Mouse (Mus musculus): ENCODE measurements at regions not wholly inside any gene's neighbourhood (a gene's known extent, or its start where the extent isn't known, plus 50 kb on each side); places are given as distances from the start of the nearest gene placed in this dataset.

GRCm38 (mm10) chr2:51840808-51841207, 94.2 kb downstream of the Rbm43 start:
- Histone ChIP-seq H3K27me3 (ENCODE audit: control insufficient read depth, insufficient read depth, low read depth, low read length) (no peaks in the 10 kb centered on the region), H3K4me3 (ENCODE audit: low read depth, low read length) (no peak overlapping the region), H3K4me2 (ENCODE audit: low read depth, low read length) (no peak overlapping the region), H3K27ac (ENCODE audit: low read length) (no peak overlapping the region), H3K4me1 (ENCODE audit: control insufficient read depth, low read depth, low read length) (no peaks in the 10 kb centered on the region), H3K9ac (ENCODE audit: low read depth, low read length) (no peak overlapping the region), H3K36me3 (ENCODE audit: control insufficient read depth, insufficient read depth) (no peaks in the 10 kb centered on the region), H3K9me3 (replicated peaks; ENCODE audit: control insufficient read depth, low read length) (no peaks in the 10 kb centered on the region)
- ATAC-seq (ENCODE audit: low read depth), result no peak
- WGBS (ENCODE audit: insufficient replicate concordance), result 60% methylated on average over 3 of the region's 3 CpGs

GRCm38 (mm10) chr2:51844831-51845230, 90.1 kb downstream of the Rbm43 start:
- Histone ChIP-seq H3K27ac (ENCODE audit: low read length) (no peak overlapping the region), H3K4me2 (ENCODE audit: low read depth, low read length) (no peak overlapping the region), H3K4me3 (ENCODE audit: low read depth, low read length) (no peak overlapping the region), H3K27me3 (ENCODE audit: control insufficient read depth, insufficient read depth, low read depth, low read length) (no peaks in the 10 kb centered on the region), H3K4me1 (ENCODE audit: control insufficient read depth, low read depth, low read length) (no peaks in the 10 kb centered on the region), H3K9ac (ENCODE audit: low read depth, low read length) (no peak overlapping the region), H3K9me3 (replicated peaks; ENCODE audit: control insufficient read depth, low read length) (no peaks in the 10 kb centered on the region), H3K36me3 (ENCODE audit: control insufficient read depth, insufficient read depth) (no peaks in the 10 kb centered on the region)
- WGBS (ENCODE audit: insufficient replicate concordance), result 56% methylated on average over 8 of the region's 8 CpGs
- ATAC-seq (ENCODE audit: low read depth), result no peak

GRCm38 (mm10) chr2:51847556-51847955, 87.4 kb downstream of the Rbm43 start:
- WGBS (ENCODE audit: insufficient replicate concordance), result 55% methylated on average over 4 of the region's 4 CpGs
- no peak for ATAC-seq (ENCODE audit: low read depth)
- H3K9ac ChIP-seq (ENCODE audit: low read depth, low read length), result no peak overlapping the region
- no peak overlapping the region for H3K4me3 ChIP-seq (ENCODE audit: low read depth, low read length)
- no peaks in the 10 kb centered on the region for H3K36me3 ChIP-seq (ENCODE audit: control insufficient read depth, insufficient read depth)
- H3K4me2 ChIP-seq (ENCODE audit: low read depth, low read length), result no peak overlapping the region
- H3K4me1 ChIP-seq (ENCODE audit: control insufficient read depth, low read depth, low read length), result no peaks in the 10 kb centered on the region
- no peak overlapping the region for H3K27ac ChIP-seq (ENCODE audit: low read length)
- no peaks in the 10 kb centered on the region for H3K9me3 ChIP-seq (replicated peaks; ENCODE audit: control insufficient read depth, low read length)
- no peaks in the 10 kb centered on the region for H3K27me3 ChIP-seq (ENCODE audit: control insufficient read depth, insufficient read depth, low read depth, low read length)

DNA sequence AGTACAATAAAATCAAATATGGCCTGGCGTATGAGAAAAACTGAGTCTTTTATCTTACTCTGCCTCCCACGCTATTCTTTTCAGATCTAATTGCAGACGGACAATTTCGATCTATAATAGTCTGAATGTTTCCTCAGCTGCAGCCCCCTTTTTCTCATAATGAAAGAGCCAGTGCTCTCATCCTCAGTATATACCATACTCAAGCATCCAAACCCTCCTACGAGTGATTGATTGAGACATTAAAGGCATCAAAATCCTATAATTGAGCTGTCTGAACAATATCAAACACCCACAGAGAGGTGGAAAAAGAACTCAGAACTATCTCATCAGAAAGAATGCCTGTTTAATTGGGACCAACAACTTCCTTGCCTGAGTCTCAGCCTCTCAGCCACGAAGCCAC, 87.0 kb downstream of the Rbm43 start:
- no peak overlapping the region for H3K27ac ChIP-seq (ENCODE audit: low read length)
- H3K4me2 ChIP-seq (ENCODE audit: low read depth, low read length), result no peak overlapping the region
- no peak overlapping the region for H3K4me3 ChIP-seq (ENCODE audit: low read depth, low read length)
- H3K27me3 ChIP-seq (ENCODE audit: control insufficient read depth, insufficient read depth, low read depth, low read length), result no peaks in the 10 kb centered on the region
- H3K9ac ChIP-seq (ENCODE audit: low read depth, low read length), result no peak overlapping the region
- H3K9me3 ChIP-seq (replicated peaks; ENCODE audit: control insufficient read depth, low read length), result no peaks in the 10 kb centered on the region
- H3K4me1 ChIP-seq (ENCODE audit: control insufficient read depth, low read depth, low read length), result no peaks in the 10 kb centered on the region
- H3K36me3 ChIP-seq (ENCODE audit: control insufficient read depth, insufficient read depth), result no peaks in the 10 kb centered on the region
- 64% methylated on average over 6 of the region's 6 CpGs for WGBS (ENCODE audit: insufficient replicate concordance)
- ATAC-seq (ENCODE audit: low read depth), result no peak

- Histone ChIP-seq H3K4me1 (ENCODE audit: control insufficient read depth, low read depth, low read length) (no peaks in the 10 kb centered on the region), H3K9ac (ENCODE audit: low read depth, low read length) (no peak overlapping the region), H3K36me3 (ENCODE audit: control insufficient read depth, insufficient read depth) (no peaks in the 10 kb centered on the region), H3K27me3 (ENCODE audit: control insufficient read depth, insufficient read depth, low read depth, low read length) (no peaks in the 10 kb centered on the region), H3K4me3 (ENCODE audit: low read depth, low read length) (no peak overlapping the region), H3K4me2 (ENCODE audit: low read depth, low read length) (no peak overlapping the region), H3K9me3 (replicated peaks; ENCODE audit: control insufficient read depth, low read length) (no peaks in the 10 kb centered on the region), H3K27ac (ENCODE audit: low read length) (no peak overlapping the region)
- WGBS (ENCODE audit: insufficient replicate concordance), result 52% methylated on average over 2 of the region's 2 CpGs
- no peak for ATAC-seq (ENCODE audit: low read depth)
Observed at GRCm38 (mm10) chr2:51848491-51848890, 86.5 kb downstream of the Rbm43 start.

- Histone ChIP-seq H3K9ac (ENCODE audit: low read depth, low read length) (no peak overlapping the region), H3K36me3 (ENCODE audit: control insufficient read depth, insufficient read depth) (no peaks in the 10 kb centered on the region), H3K4me1 (ENCODE audit: control insufficient read depth, low read depth, low read length) (no peaks in the 10 kb centered on the region), H3K27me3 (ENCODE audit: control insufficient read depth, insufficient read depth, low read depth, low read length) (no peaks in the 10 kb centered on the region), H3K4me3 (ENCODE audit: low read depth, low read length) (no peak overlapping the region), H3K4me2 (ENCODE audit: low read depth, low read length) (no peak overlapping the region), H3K27ac (ENCODE audit: low read length) (no peak overlapping the region), H3K9me3 (replicated peaks; ENCODE audit: control insufficient read depth, low read length) (no peaks in the 10 kb centered on the region)
- WGBS (ENCODE audit: insufficient replicate concordance), result 70% methylated on average over 9 of the region's 9 CpGs
- no peak for ATAC-seq (ENCODE audit: low read depth)
Observed at GRCm38 (mm10) chr2:51850581-51850980, 84.4 kb downstream of the Rbm43 start.

DNA sequence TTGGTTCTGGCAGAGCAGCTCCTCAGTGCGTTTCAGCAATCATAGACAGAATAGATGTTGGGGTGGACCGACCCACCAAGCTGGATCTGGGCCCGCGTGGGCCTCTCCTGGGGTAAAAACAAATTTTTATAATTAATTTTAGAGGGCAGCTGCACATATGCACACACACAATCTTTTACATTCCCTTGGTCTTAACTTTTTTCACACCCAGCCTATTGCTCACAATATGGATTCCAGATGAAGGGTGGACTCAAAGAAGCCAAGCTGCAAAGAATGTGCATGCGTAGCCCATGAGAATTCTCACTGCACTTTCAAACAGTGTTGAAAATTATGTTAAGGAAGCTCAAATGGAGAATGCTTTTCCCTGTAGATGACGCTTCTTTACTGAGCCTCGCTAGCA, 83.3 kb downstream of the Rbm43 start:
- H3K27ac ChIP-seq (ENCODE audit: low read length), result no peak overlapping the region
- WGBS (ENCODE audit: insufficient replicate concordance), result 66% methylated on average over 7 of the region's 7 CpGs
- ATAC-seq (ENCODE audit: low read depth), result no peak
- H3K9me3 ChIP-seq (replicated peaks; ENCODE audit: control insufficient read depth, low read length), result no peaks in the 10 kb centered on the region
- H3K36me3 ChIP-seq (ENCODE audit: control insufficient read depth, insufficient read depth), result no peaks in the 10 kb centered on the region
- no peak overlapping the region for H3K4me3 ChIP-seq (ENCODE audit: low read depth, low read length)
- no peak overlapping the region for H3K9ac ChIP-seq (ENCODE audit: low read depth, low read length)
- no peaks in the 10 kb centered on the region for H3K4me1 ChIP-seq (ENCODE audit: control insufficient read depth, low read depth, low read length)
- no peak overlapping the region for H3K4me2 ChIP-seq (ENCODE audit: low read depth, low read length)
- H3K27me3 ChIP-seq (ENCODE audit: control insufficient read depth, insufficient read depth, low read depth, low read length), result no peaks in the 10 kb centered on the region

DNA sequence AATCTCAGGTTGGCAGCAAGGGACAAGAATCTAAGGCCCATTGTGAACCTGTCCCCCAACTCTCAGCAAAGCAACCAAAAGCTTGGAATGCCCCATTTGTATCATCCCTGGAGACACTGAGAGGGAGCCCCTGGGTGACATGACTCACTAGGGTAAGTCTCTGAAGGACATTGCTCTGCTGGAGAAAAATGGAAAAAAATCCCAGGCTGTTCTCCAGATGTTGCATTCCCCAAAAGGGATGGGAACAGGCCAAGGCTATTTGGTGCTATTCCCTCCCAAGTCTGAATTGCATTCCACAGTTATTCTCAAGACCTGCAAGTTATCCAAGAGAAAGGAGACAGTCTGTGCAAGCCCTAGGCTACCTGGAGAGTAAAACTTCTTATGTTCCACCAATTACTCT, 77.7 kb downstream of the Rbm43 start:
- no peaks in the 10 kb centered on the region for H3K36me3 ChIP-seq (ENCODE audit: control insufficient read depth, insufficient read depth)
- no peaks in the 10 kb centered on the region for H3K27me3 ChIP-seq (ENCODE audit: control insufficient read depth, insufficient read depth, low read depth, low read length)
- H3K27ac ChIP-seq (ENCODE audit: low read length), result no peak overlapping the region
- H3K4me3 ChIP-seq (ENCODE audit: low read depth, low read length), result no peak overlapping the region
- no peak for ATAC-seq (ENCODE audit: low read depth)
- H3K4me2 ChIP-seq (ENCODE audit: low read depth, low read length), result no peak overlapping the region
- H3K4me1 ChIP-seq (ENCODE audit: control insufficient read depth, low read depth, low read length), result no peaks in the 10 kb centered on the region
- H3K9ac ChIP-seq (ENCODE audit: low read depth, low read length), result no peak overlapping the region
- no peaks in the 10 kb centered on the region for H3K9me3 ChIP-seq (replicated peaks; ENCODE audit: control insufficient read depth, low read length)

- Histone ChIP-seq H3K4me1 (ENCODE audit: control insufficient read depth, low read depth, low read length) (no peaks in the 10 kb centered on the region), H3K9ac (ENCODE audit: low read depth, low read length) (no peak overlapping the region), H3K9me3 (replicated peaks; ENCODE audit: control insufficient read depth, low read length) (no peaks in the 10 kb centered on the region), H3K27ac (ENCODE audit: low read length) (no peak overlapping the region), H3K4me3 (ENCODE audit: low read depth, low read length) (no peak overlapping the region), H3K36me3 (ENCODE audit: control insufficient read depth, insufficient read depth) (no peaks in the 10 kb centered on the region), H3K4me2 (ENCODE audit: low read depth, low read length) (no peak overlapping the region), H3K27me3 (ENCODE audit: control insufficient read depth, insufficient read depth, low read depth, low read length) (no peaks in the 10 kb centered on the region)
- WGBS (ENCODE audit: insufficient replicate concordance), result 68% methylated on average over 5 of the region's 5 CpGs
- no peak for ATAC-seq (ENCODE audit: low read depth)
Observed at GRCm38 (mm10) chr2:51866045-51866444, 68.9 kb downstream of the Rbm43 start.

Measured in liver, embryonic 16.5 days (tissue).